Mouse (Mus musculus): Measurements from ENCODE around the gene Nkd2.

DNA sequence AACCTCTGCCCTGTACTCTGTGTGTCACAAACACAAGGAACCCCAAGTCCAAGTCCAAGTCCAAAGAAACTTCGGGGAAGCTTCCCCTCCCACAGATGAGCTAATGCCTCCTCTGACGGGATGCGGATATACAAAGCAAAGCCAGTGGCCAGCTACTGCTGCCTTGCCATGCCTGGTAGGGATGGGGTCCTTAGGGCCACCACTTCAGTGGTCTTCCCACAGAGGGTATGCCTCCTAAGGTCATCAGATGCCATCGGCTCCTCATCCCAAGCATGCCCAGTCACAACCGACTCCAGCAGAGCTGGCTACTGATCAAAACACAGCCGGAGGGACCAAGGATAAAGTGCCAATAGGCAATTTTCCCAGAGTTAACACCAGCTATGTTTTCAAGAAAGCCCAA is 10.9 kb downstream of the Nkd2 start:
- TF ChIP-seq CTCF (conservative IDR thresholded peaks at IDR 0.05; ENCODE audit: insufficient read depth, insufficient read length, low read depth, low read length) = no peak
- TF ChIP-seq POLR2A (IDR thresholded peaks at IDR 0.05; ENCODE audit: low read depth, low read length) = no peak

All from kidney, adult 2 months (tissue).